Mouse (Mus musculus): Measurements from ENCODE around the gene Prr7. TPM values are rescaled to one million over a fixed set of nuclear protein-coding genes. Genes with fewer than 3 reads are reported as not detected.

Gene Prr7
- total and polyA plus RNA-seq, 2 experiments from 2014 or later, result 0.08 to 3.6 TPM

- H3K4me2 ChIP-seq (ENCODE audit: low read depth, low read length), result peak overlapping the region; percentile 94
- H3K9me3 ChIP-seq (replicated peaks; ENCODE audit: control insufficient read depth, low read length), result no peaks in the 10 kb centered on the region
- H3K36me3 ChIP-seq (replicated peaks; ENCODE audit: control insufficient read depth, insufficient read depth, low read length), result peaks cover 20% of the 10 kb centered on the region
- H3K4me3 ChIP-seq (ENCODE audit: low read depth, low read length), result peak overlapping the region; percentile 53
- TF ChIP-seq EP300 (IDR thresholded peaks at IDR 0.05; ENCODE audit: low read depth) (no peak), CTCF (IDR thresholded peaks at IDR 0.05; ENCODE audit: low read depth) (0 out of 2 replicates have a peak, but pooled peaks have one; percentile 23)
- H3K4me1 ChIP-seq (ENCODE audit: control insufficient read depth, insufficient read depth), result peaks cover 5% of the 10 kb centered on the region; the same call in 1 of the 2 replicates
- ATAC-seq (ENCODE audit: insufficient read depth, low read depth), result peak; percentile 10
- H3K27ac ChIP-seq (ENCODE audit: low read depth), result no peak overlapping the region
- under 1% methylated on average over 100 of the region's 103 CpGs for WGBS
- DNase-seq (ENCODE audit: low spot score), result no peak
- peaks cover 77% of the 10 kb centered on the region for H3K27me3 ChIP-seq (ENCODE audit: control insufficient read depth, insufficient read depth, low read length)
- peak overlapping the region; percentile 37 for H3K9ac ChIP-seq (replicated peaks; ENCODE audit: low read depth, low read length)
Measured at GRCm38 (mm10) chr13:55472132-55473022, 8.3 kb downstream of the Prr7 start.

GRCm38 (mm10) chr13:55473076-55473831 lies 9.2 kb downstream of the Prr7 start:
- H3K27ac ChIP-seq (ENCODE audit: low read depth), result no peak overlapping the region
- H3K4me3 ChIP-seq (ENCODE audit: low read depth, low read length), result peak overlapping the region; percentile 53
- peaks cover 22% of the 10 kb centered on the region for H3K36me3 ChIP-seq (replicated peaks; ENCODE audit: control insufficient read depth, insufficient read depth, low read length)
- no peak for ATAC-seq (ENCODE audit: insufficient read depth, low read depth)
- no peaks in the 10 kb centered on the region for H3K9me3 ChIP-seq (replicated peaks; ENCODE audit: control insufficient read depth, low read length)
- peak overlapping the region; percentile 94 for H3K4me2 ChIP-seq (ENCODE audit: low read depth, low read length)
- no peak for DNase-seq (ENCODE audit: low spot score)
- WGBS, result 35% methylated on average over 18 of the region's 18 CpGs
- H3K4me1 ChIP-seq (ENCODE audit: control insufficient read depth, insufficient read depth), result peaks cover 5% of the 10 kb centered on the region; the same call in 1 of the 2 replicates
- peak overlapping the region; percentile 37; the same call in 1 of the 2 replicates for H3K9ac ChIP-seq (replicated peaks; ENCODE audit: low read depth, low read length)
- TF ChIP-seq CTCF (IDR thresholded peaks at IDR 0.05; ENCODE audit: low read depth), result peak; percentile 9; the same call in 1 of the 2 replicates
- no peak for TF ChIP-seq EP300 (IDR thresholded peaks at IDR 0.05; ENCODE audit: low read depth)
- peaks cover 73% of the 10 kb centered on the region for H3K27me3 ChIP-seq (ENCODE audit: control insufficient read depth, insufficient read depth, low read length)

- no peaks in the 10 kb centered on the region for H3K9me3 ChIP-seq (replicated peaks; ENCODE audit: control insufficient read depth, low read length)
- 0 out of 2 replicates have a peak, but pooled peaks have one; percentile 12 for TF ChIP-seq CTCF (IDR thresholded peaks at IDR 0.05; ENCODE audit: low read depth)
- TF ChIP-seq EP300 (IDR thresholded peaks at IDR 0.05; ENCODE audit: low read depth), result no peak
- DNase-seq (ENCODE audit: low spot score) (no peak), ATAC-seq (ENCODE audit: insufficient read depth, low read depth) (no peak)
- H3K9ac ChIP-seq (replicated peaks; ENCODE audit: low read depth, low read length), result no peak overlapping the region
- peaks cover 22% of the 10 kb centered on the region for H3K36me3 ChIP-seq (replicated peaks; ENCODE audit: control insufficient read depth, insufficient read depth, low read length)
- H3K4me2 ChIP-seq (ENCODE audit: low read depth, low read length), result no peak overlapping the region
- H3K27me3 ChIP-seq (ENCODE audit: control insufficient read depth, insufficient read depth, low read length), result peaks cover 70% of the 10 kb centered on the region
- 66% methylated on average over 11 of the region's 11 CpGs for WGBS
- H3K4me3 ChIP-seq (ENCODE audit: low read depth, low read length), result no peak overlapping the region
- H3K4me1 ChIP-seq (ENCODE audit: control insufficient read depth, insufficient read depth), result peaks cover 5% of the 10 kb centered on the region; the same call in 1 of the 2 replicates
- no peak overlapping the region for H3K27ac ChIP-seq (ENCODE audit: low read depth)
Measured at GRCm38 (mm10) chr13:55473961-55474360, 9.9 kb downstream of the Prr7 start.

- Histone ChIP-seq H3K9me3 (replicated peaks; ENCODE audit: control insufficient read depth, low read length) (no peaks in the 10 kb centered on the region), H3K27me3 (ENCODE audit: control insufficient read depth, insufficient read depth, low read length) (peaks cover 72% of the 10 kb centered on the region), H3K27ac (ENCODE audit: low read depth) (no peak overlapping the region), H3K4me2 (ENCODE audit: low read depth, low read length) (no peak overlapping the region), H3K4me3 (ENCODE audit: low read depth, low read length) (no peak overlapping the region), H3K4me1 (ENCODE audit: control insufficient read depth, insufficient read depth) (peaks cover 5% of the 10 kb centered on the region; the same call in 1 of the 2 replicates), H3K36me3 (replicated peaks; ENCODE audit: control insufficient read depth, insufficient read depth, low read length) (peaks cover 24% of the 10 kb centered on the region), H3K9ac (replicated peaks; ENCODE audit: low read depth, low read length) (no peak overlapping the region)
- TF ChIP-seq EP300 (IDR thresholded peaks at IDR 0.05; ENCODE audit: low read depth) (no peak), CTCF (IDR thresholded peaks at IDR 0.05; ENCODE audit: low read depth) (no peak)
- no peak for ATAC-seq (ENCODE audit: insufficient read depth, low read depth)
- no peak for DNase-seq (ENCODE audit: low spot score)
- 60% methylated on average over 5 of the region's 5 CpGs for WGBS
Measured at GRCm38 (mm10) chr13:55474621-55475069, 10.6 kb downstream of the Prr7 start.

GRCm38 (mm10) chr13:55475750-55476149 lies 11.7 kb downstream of the Prr7 start:
- peaks cover 5% of the 10 kb centered on the region; the same call in 1 of the 2 replicates for H3K4me1 ChIP-seq (ENCODE audit: control insufficient read depth, insufficient read depth)
- TF ChIP-seq CTCF (IDR thresholded peaks at IDR 0.05; ENCODE audit: low read depth) (no peak), EP300 (IDR thresholded peaks at IDR 0.05; ENCODE audit: low read depth) (no peak)
- DNase-seq (ENCODE audit: low spot score) (no peak), ATAC-seq (ENCODE audit: insufficient read depth, low read depth) (no peak)
- WGBS, result 84% methylated on average over 5 of the region's 5 CpGs
- no peak overlapping the region for H3K4me2 ChIP-seq (ENCODE audit: low read depth, low read length)
- H3K9ac ChIP-seq (replicated peaks; ENCODE audit: low read depth, low read length), result no peak overlapping the region
- peaks cover 69% of the 10 kb centered on the region for H3K27me3 ChIP-seq (ENCODE audit: control insufficient read depth, insufficient read depth, low read length)
- no peak overlapping the region for H3K4me3 ChIP-seq (ENCODE audit: low read depth, low read length)
- no peak overlapping the region for H3K27ac ChIP-seq (ENCODE audit: low read depth)
- H3K9me3 ChIP-seq (replicated peaks; ENCODE audit: control insufficient read depth, low read length), result no peaks in the 10 kb centered on the region
- H3K36me3 ChIP-seq (replicated peaks; ENCODE audit: control insufficient read depth, insufficient read depth, low read length), result peaks cover 35% of the 10 kb centered on the region

Measured in heart, postnatal 0 days (tissue).